Mouse (Mus musculus): ENCODE results near the gene Spint1. TPM values are rescaled to one million over a fixed set of nuclear protein-coding genes. Genes with fewer than 3 reads are reported as not detected.

The Spint1 gene
- polyA plus RNA-seq, 1 experiment = 367 TPM

- H3K27me3 ChIP-seq (ENCODE audit: control insufficient read depth, insufficient read depth, low read length) = no peaks in the 10 kb centered on the region
- 19% methylated on average over 7 of the region's 7 CpGs for WGBS
- no peaks in the 10 kb centered on the region for H3K36me3 ChIP-seq (ENCODE audit: control insufficient read depth, insufficient read depth, low read length)
- H3K4me1 ChIP-seq (ENCODE audit: control insufficient read depth, insufficient read depth, insufficient read length, low read length) = peaks cover 12% of the 10 kb centered on the region; the same call in 1 of the 2 replicates
- H3K4me3 ChIP-seq (ENCODE audit: low read depth, low read length) = no peak overlapping the region
- TF ChIP-seq POLR2A (IDR thresholded peaks at IDR 0.05; ENCODE audit: low read depth, low read length) (no peak), CTCF (IDR thresholded peaks at IDR 0.05; ENCODE audit: extremely low read depth, insufficient read length, insufficient replicate concordance, low read depth, low read length) (no peak)
- no peak overlapping the region for H3K27ac ChIP-seq (ENCODE audit: insufficient read depth, low read depth, low read length)
Measured at GRCm38 (mm10) chr2:119254976-119255375, 17.8 kb downstream of the Spint1 start.

- TF ChIP-seq POLR2A (IDR thresholded peaks at IDR 0.05; ENCODE audit: low read depth, low read length) = no peak
- no peak for TF ChIP-seq CTCF (IDR thresholded peaks at IDR 0.05; ENCODE audit: extremely low read depth, insufficient read length, insufficient replicate concordance, low read depth, low read length)
- Histone ChIP-seq H3K27ac (ENCODE audit: insufficient read depth, low read depth, low read length) (no peak overlapping the region), H3K4me1 (ENCODE audit: control insufficient read depth, insufficient read depth, insufficient read length, low read length) (peaks cover 14% of the 10 kb centered on the region), H3K4me3 (ENCODE audit: low read depth, low read length) (no peak overlapping the region), H3K36me3 (ENCODE audit: control insufficient read depth, insufficient read depth, low read length) (no peaks in the 10 kb centered on the region), H3K27me3 (ENCODE audit: control insufficient read depth, insufficient read depth, low read length) (no peaks in the 10 kb centered on the region)
- WGBS = 78% methylated on average over 1 of the region's 1 CpGs
Measured at GRCm38 (mm10) chr2:119260518-119260917, 23.4 kb downstream of the Spint1 start.

GRCm38 (mm10) chr2:119261326-119261725 is 24.2 kb downstream of the Spint1 start:
- H3K4me1 ChIP-seq (ENCODE audit: control insufficient read depth, insufficient read depth, insufficient read length, low read length) = peaks cover 14% of the 10 kb centered on the region
- H3K27ac ChIP-seq (ENCODE audit: insufficient read depth, low read depth, low read length) = no peak overlapping the region
- WGBS = 10% methylated on average over 2 of the region's 2 CpGs
- H3K36me3 ChIP-seq (ENCODE audit: control insufficient read depth, insufficient read depth, low read length) = no peaks in the 10 kb centered on the region
- no peaks in the 10 kb centered on the region for H3K27me3 ChIP-seq (ENCODE audit: control insufficient read depth, insufficient read depth, low read length)
- no peak overlapping the region for H3K4me3 ChIP-seq (ENCODE audit: low read depth, low read length)
- TF ChIP-seq POLR2A (IDR thresholded peaks at IDR 0.05; ENCODE audit: low read depth, low read length) (no peak), CTCF (IDR thresholded peaks at IDR 0.05; ENCODE audit: extremely low read depth, insufficient read length, insufficient replicate concordance, low read depth, low read length) (no peak)

GRCm38 (mm10) chr2:119262978-119263377 is 25.8 kb downstream of the Spint1 start:
- no peaks in the 10 kb centered on the region for H3K36me3 ChIP-seq (ENCODE audit: control insufficient read depth, insufficient read depth, low read length)
- H3K27me3 ChIP-seq (ENCODE audit: control insufficient read depth, insufficient read depth, low read length) = no peaks in the 10 kb centered on the region
- 10% methylated on average over 8 of the region's 8 CpGs for WGBS
- no peak for TF ChIP-seq POLR2A (IDR thresholded peaks at IDR 0.05; ENCODE audit: low read depth, low read length)
- TF ChIP-seq CTCF (IDR thresholded peaks at IDR 0.05; ENCODE audit: extremely low read depth, insufficient read length, insufficient replicate concordance, low read depth, low read length) = no peak
- H3K27ac ChIP-seq (ENCODE audit: insufficient read depth, low read depth, low read length) = peak overlapping the region; percentile 9; the same call in 1 of the 2 replicates
- H3K4me1 ChIP-seq (ENCODE audit: control insufficient read depth, insufficient read depth, insufficient read length, low read length) = peaks cover 11% of the 10 kb centered on the region
- H3K4me3 ChIP-seq (ENCODE audit: low read depth, low read length) = peak overlapping the region; percentile 26; the same call in 1 of the 2 replicates

- 51% methylated on average over 5 of the region's 5 CpGs for WGBS
- TF ChIP-seq CTCF (IDR thresholded peaks at IDR 0.05; ENCODE audit: extremely low read depth, insufficient read length, insufficient replicate concordance, low read depth, low read length) = no peak
- TF ChIP-seq POLR2A (IDR thresholded peaks at IDR 0.05; ENCODE audit: low read depth, low read length) = no peak
- no peak overlapping the region for H3K27ac ChIP-seq (ENCODE audit: insufficient read depth, low read depth, low read length)
Measured at GRCm38 (mm10) chr2:119263813-119264212, 26.7 kb downstream of the Spint1 start.

GRCm38 (mm10) chr2:119270286-119270642 is 33.1 kb downstream of the Spint1 start:
- TF ChIP-seq CTCF (IDR thresholded peaks at IDR 0.05; ENCODE audit: extremely low read depth, insufficient read length, insufficient replicate concordance, low read depth, low read length) (0 out of 2 replicates have a peak, but pooled peaks have one; percentile 8), POLR2A (IDR thresholded peaks at IDR 0.05; ENCODE audit: low read depth, low read length) (no peak)
- Histone ChIP-seq H3K27ac (ENCODE audit: insufficient read depth, low read depth, low read length) (no peak overlapping the region), H3K27me3 (ENCODE audit: control insufficient read depth, insufficient read depth, low read length) (no peaks in the 10 kb centered on the region), H3K4me3 (ENCODE audit: low read depth, low read length) (peak overlapping the region; percentile 79), H3K4me1 (ENCODE audit: control insufficient read depth, insufficient read depth, insufficient read length, low read length) (peaks cover 16% of the 10 kb centered on the region), H3K36me3 (ENCODE audit: control insufficient read depth, insufficient read depth, low read length) (no peaks in the 10 kb centered on the region)
- 42% methylated on average over 9 of the region's 9 CpGs for WGBS

More at GRCm38 (mm10) chr2:119263813-119264212, 26.7 kb downstream of the Spint1 start:
- Histone ChIP-seq H3K36me3 (ENCODE audit: control insufficient read depth, insufficient read depth, low read length) (no peaks in the 10 kb centered on the region), H3K27me3 (ENCODE audit: control insufficient read depth, insufficient read depth, low read length) (no peaks in the 10 kb centered on the region), H3K4me1 (ENCODE audit: control insufficient read depth, insufficient read depth, insufficient read length, low read length) (peaks cover 11% of the 10 kb centered on the region), H3K4me3 (ENCODE audit: low read depth, low read length) (no peak overlapping the region)

- H3K4me1 ChIP-seq (ENCODE audit: control insufficient read depth, insufficient read depth, insufficient read length, low read length) = peaks cover 16% of the 10 kb centered on the region
- H3K36me3 ChIP-seq (ENCODE audit: control insufficient read depth, insufficient read depth, low read length) = no peaks in the 10 kb centered on the region
- H3K27ac ChIP-seq (ENCODE audit: insufficient read depth, low read depth, low read length) = no peak within 1 kb of the TSS
- 2% methylated on average over 49 of the region's 49 CpGs for WGBS
- peak within 1 kb of the TSS; percentile 79 for H3K4me3 ChIP-seq (ENCODE audit: low read depth, low read length)
- TF ChIP-seq CTCF (IDR thresholded peaks at IDR 0.05; ENCODE audit: extremely low read depth, insufficient read length, insufficient replicate concordance, low read depth, low read length) = no peak; the same call in 1 of the 2 replicates
- peak; percentile 60; the same call in 1 of the 2 replicates for TF ChIP-seq POLR2A (IDR thresholded peaks at IDR 0.05; ENCODE audit: low read depth, low read length)
- no peaks in the 10 kb centered on the region for H3K27me3 ChIP-seq (ENCODE audit: control insufficient read depth, insufficient read depth, low read length)
Measured at GRCm38 (mm10) chr2:119270643-119271331, 33.6 kb downstream of the Spint1 start, which contains the start of gene Rhov. TSS of gene Rhov (minus strand) at chr2:119271272.
